Mouse (Mus musculus) hindbrain, postnatal 0 days (tissue): ENCODE measurements at regions not wholly inside any gene's neighbourhood (a gene's known extent, or its start where the extent isn't known, plus 50 kb on each side); places are given as distances from the start of the nearest gene placed in this dataset.

Experiments used
- ATAC-seq: fragments of 200-750 bp; cut with Nextera tagmentation; 2 replicates; pipeline ENCODE4 v1.8.0; 2017; ENCODE audit warnings: mild to moderate bottlenecking, moderate TSS enrichment, moderate library complexity
- DNase-seq: peaks from one replicate; pipeline ENCODE4 v3.0.0-alpha.2; 2015; ENCODE audit warnings: low spot score
- H3K27ac ChIP-seq: fragments of 300-500 bp; sonication (generic); 2 replicates; pipeline ENCODE4 v1.5.1; 2014; ENCODE audit warnings: mild to moderate bottlenecking
- H3K27me3 ChIP-seq: fragments of 300-500 bp; sonication (generic); 2 replicates; pipeline ENCODE4 v1.6.1; 2014; ENCODE audit warnings: low read length, mixed read lengths; ENCODE audit not compliant: insufficient read depth
- H3K36me3 ChIP-seq: fragments of 300-500 bp; sonication (generic); 2 replicates; pipeline ENCODE4 v1.6.1; 2014; ENCODE audit warnings: low read length, mixed read lengths; ENCODE audit not compliant: insufficient read depth
- H3K4me1 ChIP-seq: fragments of 300-500 bp; sonication (generic); 2 replicates; pipeline ENCODE4 v1.6.1; 2014; ENCODE audit warnings: antibody characterized with exemption, low read length, mixed read lengths; ENCODE audit not compliant: insufficient read depth
- H3K4me2 ChIP-seq: fragments of 300-500 bp; sonication (generic); 2 replicates; pipeline ENCODE4 v1.6.1; 2014; ENCODE audit warnings: low read depth, mild to moderate bottlenecking, low read length, moderate library complexity, mixed read lengths
- H3K4me3 ChIP-seq: fragments of 300-500 bp; sonication (generic); 2 replicates; pipeline ENCODE4 v1.5.1; 2014; ENCODE audit warnings: low read length
- H3K9ac ChIP-seq: fragments of 300-500 bp; sonication (generic); replicated peaks from 2 replicates; pipeline ENCODE4 v1.6.1; 2014; ENCODE audit warnings: mild to moderate bottlenecking, low read length, moderate library complexity, mixed read lengths
- H3K9me3 ChIP-seq: fragments of 300-500 bp; sonication (generic); 2 replicates; pipeline ENCODE4 v1.6.1; 2016; ENCODE audit warnings: low read length, mixed read lengths
- CTCF ChIP-seq: IDR thresholded peaks from 2 replicates; pipeline ENCODE4 v1.5.1; 2016; ENCODE audit warnings: antibody characterized with exemption, control low read depth, low read depth
- WGBS: fragments of 180-500 bp; shearing (Covaris S2); extraction: QIAGEN DNeasy Blood & Tissue Kit; methylation state at CpG from one replicate; pipeline ENCODE4 v1.1.7; 2014; 5-methylcytosine and 5-hydroxymethylcytosine counted together

DNA sequence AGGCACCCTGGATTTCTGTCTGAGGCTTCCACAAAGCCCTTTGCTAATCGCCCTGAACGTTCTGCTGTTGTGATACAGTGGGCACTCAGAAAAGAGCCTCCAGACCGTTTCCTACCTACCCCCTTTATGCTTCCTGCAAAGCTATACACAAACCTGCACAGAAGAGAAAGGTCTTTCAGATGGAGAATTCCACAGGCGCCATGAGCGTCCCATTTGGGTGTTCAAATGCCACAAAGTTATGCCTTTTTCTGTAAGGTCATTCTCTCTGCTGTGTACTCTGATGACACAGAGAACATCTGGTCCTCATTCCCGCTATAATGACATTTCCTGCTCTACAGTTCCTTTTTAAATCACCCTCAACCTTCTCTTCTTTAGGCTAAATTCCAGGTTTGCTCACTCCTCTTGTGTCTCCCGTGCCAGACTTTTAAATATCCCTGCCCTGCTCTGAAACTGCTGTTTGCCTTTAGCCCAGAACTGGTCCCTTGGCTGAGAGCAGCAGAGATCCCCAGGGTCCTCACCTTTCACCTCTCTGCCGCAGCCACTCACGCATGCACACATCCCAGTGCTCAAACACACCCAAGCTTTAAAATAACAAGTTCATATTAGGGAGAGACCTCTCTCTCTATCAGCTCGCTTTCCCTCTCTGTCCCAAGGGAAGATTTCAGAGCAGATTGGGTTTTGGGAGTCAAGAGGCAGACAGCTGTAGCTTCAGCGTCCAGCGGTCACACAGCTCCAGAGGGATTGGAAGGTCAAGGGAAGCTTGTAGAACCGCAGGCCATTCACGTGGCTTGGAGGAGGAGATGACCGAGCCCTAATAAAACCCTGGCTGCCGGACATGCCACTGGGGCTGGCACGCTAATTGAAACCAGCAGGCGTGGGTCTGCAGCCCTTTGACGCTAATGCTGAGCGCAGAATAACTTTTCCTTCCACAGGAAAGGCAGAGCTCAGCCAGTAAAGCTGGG is 543.9 kb downstream of the Gja1 start:
- no peak overlapping the region for H3K9ac ChIP-seq
- peak overlapping the region; percentile 27; the same call in 1 of the 2 replicates for H3K27ac ChIP-seq
- no peaks in the 10 kb centered on the region for H3K27me3 ChIP-seq
- DNase-seq, result peak; percentile 19
- 49% methylated on average over 20 of the region's 20 CpGs for WGBS
- H3K4me1 ChIP-seq, result no peaks in the 10 kb centered on the region
- H3K36me3 ChIP-seq, result no peaks in the 10 kb centered on the region
- TF ChIP-seq CTCF, result no peak
- ATAC-seq, result peak; percentile 35; the same call in 1 of the 2 replicates
- H3K4me2 ChIP-seq, result peak overlapping the region; percentile 24
- no peak overlapping the region for H3K4me3 ChIP-seq
- no peaks in the 10 kb centered on the region for H3K9me3 ChIP-seq

- H3K27me3 ChIP-seq, result no peaks in the 10 kb centered on the region
- no peaks in the 10 kb centered on the region for H3K9me3 ChIP-seq
- H3K4me1 ChIP-seq, result no peaks in the 10 kb centered on the region
- H3K36me3 ChIP-seq, result no peaks in the 10 kb centered on the region
- 59% methylated on average over 4 of the region's 4 CpGs for WGBS
- TF ChIP-seq CTCF, result no peak
- H3K4me3 ChIP-seq, result no peak overlapping the region
- no peak for ATAC-seq
- DNase-seq, result peak; percentile 46
- H3K4me2 ChIP-seq, result no peak overlapping the region
- no peak overlapping the region for H3K9ac ChIP-seq
- H3K27ac ChIP-seq, result no peak overlapping the region
Measured at GRCm38 (mm10) chr10:56935174-56935573, 551.0 kb upstream of the Hsf2 start.

DNA sequence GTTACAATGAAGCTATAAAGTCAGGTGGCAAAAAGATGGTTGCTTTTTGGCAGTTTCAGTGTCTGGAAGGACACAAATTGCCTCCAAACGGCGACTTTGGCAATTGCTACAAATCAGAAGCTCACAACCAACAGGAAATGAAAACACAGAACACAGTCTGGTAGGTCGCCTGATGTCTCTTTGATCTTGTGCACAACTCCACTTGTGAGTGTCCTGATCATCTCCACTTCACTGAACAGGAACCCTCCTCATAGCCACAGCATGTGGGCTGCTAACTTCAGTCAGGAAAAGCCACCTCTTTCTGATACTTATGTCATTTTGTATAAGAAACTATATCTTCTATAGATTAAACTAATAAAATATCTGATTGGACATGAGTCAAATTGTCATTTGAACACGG is 544.2 kb upstream of the Hsf2 start:
- Histone ChIP-seq H3K36me3 (no peaks in the 10 kb centered on the region), H3K4me1 (no peaks in the 10 kb centered on the region), H3K27ac (no peak overlapping the region), H3K9ac (no peak overlapping the region), H3K4me2 (no peak overlapping the region), H3K9me3 (no peaks in the 10 kb centered on the region), H3K27me3 (no peaks in the 10 kb centered on the region), H3K4me3 (no peak overlapping the region)
- no peak for TF ChIP-seq CTCF
- 52% methylated on average over 4 of the region's 4 CpGs for WGBS
- DNase-seq (no peak), ATAC-seq (no peak)

DNA sequence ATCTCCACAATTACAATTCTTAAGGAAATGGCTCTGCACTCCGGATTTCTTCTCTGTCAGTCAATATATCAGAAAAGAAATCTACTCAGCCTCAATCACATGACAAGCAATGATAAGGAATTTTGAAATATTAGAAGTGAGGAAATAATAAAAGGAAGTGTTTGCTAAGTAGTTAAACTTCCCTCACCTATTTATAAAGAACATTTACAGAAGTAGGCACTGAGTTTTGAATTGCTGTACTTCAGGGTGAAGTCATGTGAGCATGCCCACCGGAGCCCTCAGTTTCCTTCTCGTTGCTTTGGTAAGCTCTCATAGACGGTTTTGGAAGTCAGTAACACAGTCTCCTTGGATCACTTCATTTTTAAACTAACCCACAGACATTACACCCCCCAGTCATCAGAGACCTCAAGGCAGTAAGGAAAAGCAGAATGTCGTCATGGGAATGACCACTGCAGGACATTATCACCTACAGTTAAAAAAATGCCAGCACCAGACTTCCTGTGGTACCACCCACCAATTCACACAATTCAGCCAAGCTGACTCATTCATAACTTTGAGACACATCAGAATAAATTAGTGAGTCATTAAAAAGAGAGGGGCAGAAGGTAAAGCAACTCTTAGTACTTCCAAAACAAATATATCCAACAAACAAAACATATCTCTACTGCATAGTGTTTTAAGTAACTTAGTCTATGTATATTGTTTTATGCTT is 541.6 kb upstream of the Hsf2 start:
- DNase-seq (no peak), ATAC-seq (no peak)
- WGBS, result 82% methylated on average over 5 of the region's 5 CpGs
- Histone ChIP-seq H3K27me3 (no peaks in the 10 kb centered on the region), H3K4me3 (no peak overlapping the region), H3K4me1 (no peaks in the 10 kb centered on the region), H3K9ac (no peak overlapping the region), H3K4me2 (no peak overlapping the region), H3K27ac (no peak overlapping the region), H3K9me3 (no peaks in the 10 kb centered on the region), H3K36me3 (no peaks in the 10 kb centered on the region)
- TF ChIP-seq CTCF, result no peak

DNA sequence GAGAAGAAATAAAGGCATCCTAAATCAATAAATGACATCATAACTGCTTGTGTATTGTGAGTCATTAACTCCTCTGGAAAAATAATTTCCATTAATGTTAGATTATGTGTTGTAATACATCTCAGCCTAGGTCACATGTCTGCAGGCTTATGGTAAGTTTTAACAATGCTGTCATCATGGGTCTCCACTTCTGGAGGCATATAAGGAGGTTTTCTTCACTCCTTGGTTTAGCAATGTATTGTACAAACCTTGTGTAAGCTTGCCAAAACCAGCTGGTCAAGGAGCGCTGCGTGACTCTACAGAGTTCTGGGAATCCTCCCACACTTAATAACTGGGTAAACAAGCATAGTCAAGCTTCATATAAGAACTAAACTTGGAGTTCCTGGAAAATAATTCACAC is 529.5 kb upstream of the Hsf2 start:
- Histone ChIP-seq H3K9ac (no peak overlapping the region), H3K27ac (no peak overlapping the region), H3K4me2 (no peak overlapping the region), H3K4me3 (no peak overlapping the region), H3K36me3 (no peaks in the 10 kb centered on the region), H3K4me1 (no peaks in the 10 kb centered on the region), H3K27me3 (no peaks in the 10 kb centered on the region), H3K9me3 (no peaks in the 10 kb centered on the region)
- WGBS, result 91% methylated on average over 2 of the region's 2 CpGs
- ATAC-seq (no peak), DNase-seq (no peak)
- TF ChIP-seq CTCF, result no peak

DNA sequence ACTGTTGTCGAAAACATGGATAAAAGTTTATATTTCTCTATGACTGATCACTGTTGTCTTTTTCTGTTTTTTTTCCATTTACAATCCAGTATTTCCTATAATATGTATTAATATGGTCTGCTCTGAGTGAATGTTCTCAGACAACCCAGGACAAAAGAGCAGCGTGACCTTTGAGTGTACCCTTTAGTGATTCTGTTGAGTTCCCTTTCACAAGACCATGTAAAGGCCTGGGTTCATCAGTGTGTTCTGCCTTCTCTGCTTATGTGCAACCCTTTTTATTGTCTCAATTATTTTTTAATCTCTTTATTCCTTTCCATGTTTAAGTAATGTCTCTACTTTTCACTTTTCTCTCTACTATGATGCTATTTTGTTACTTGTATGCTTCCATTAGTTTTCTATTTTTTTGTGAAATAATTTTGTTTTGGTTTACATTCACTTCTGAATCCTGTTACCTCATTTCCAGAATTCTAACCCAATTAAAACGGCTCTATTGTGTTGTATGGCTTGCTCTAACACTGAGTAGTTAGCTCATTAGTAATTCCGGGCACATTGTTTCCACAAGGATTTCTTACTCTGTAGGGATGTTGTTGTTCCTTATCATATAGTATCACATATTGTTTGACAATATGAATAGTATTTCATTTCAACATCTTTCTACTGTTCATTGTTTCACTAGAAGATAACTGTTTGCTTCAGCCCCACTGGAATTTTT is 523.9 kb upstream of the Hsf2 start:
- 81% methylated on average over 4 of the region's 4 CpGs for WGBS

More for the DNA sequence above, 523.9 kb upstream of the Hsf2 start:
- no peak for ATAC-seq
- no peak for TF ChIP-seq CTCF
- Histone ChIP-seq H3K36me3 (no peaks in the 10 kb centered on the region), H3K4me1 (no peaks in the 10 kb centered on the region), H3K4me3 (no peak overlapping the region), H3K9me3 (no peaks in the 10 kb centered on the region), H3K27me3 (no peaks in the 10 kb centered on the region), H3K4me2 (no peak overlapping the region), H3K9ac (no peak overlapping the region), H3K27ac (no peak overlapping the region)
- peak; percentile 9 for DNase-seq
